Mouse (Mus musculus) spleen, adult 18-20 months (tissue): ENCODE data around the gene Fgf22.

Experiments
- DNase-seq, 2 experiments: peaks; one replicate each; pipeline ENCODE4 v3.0.0; 2022; ENCODE audit warnings: mixed read lengths in 2 of 2

Gene Fgf22

DNA sequence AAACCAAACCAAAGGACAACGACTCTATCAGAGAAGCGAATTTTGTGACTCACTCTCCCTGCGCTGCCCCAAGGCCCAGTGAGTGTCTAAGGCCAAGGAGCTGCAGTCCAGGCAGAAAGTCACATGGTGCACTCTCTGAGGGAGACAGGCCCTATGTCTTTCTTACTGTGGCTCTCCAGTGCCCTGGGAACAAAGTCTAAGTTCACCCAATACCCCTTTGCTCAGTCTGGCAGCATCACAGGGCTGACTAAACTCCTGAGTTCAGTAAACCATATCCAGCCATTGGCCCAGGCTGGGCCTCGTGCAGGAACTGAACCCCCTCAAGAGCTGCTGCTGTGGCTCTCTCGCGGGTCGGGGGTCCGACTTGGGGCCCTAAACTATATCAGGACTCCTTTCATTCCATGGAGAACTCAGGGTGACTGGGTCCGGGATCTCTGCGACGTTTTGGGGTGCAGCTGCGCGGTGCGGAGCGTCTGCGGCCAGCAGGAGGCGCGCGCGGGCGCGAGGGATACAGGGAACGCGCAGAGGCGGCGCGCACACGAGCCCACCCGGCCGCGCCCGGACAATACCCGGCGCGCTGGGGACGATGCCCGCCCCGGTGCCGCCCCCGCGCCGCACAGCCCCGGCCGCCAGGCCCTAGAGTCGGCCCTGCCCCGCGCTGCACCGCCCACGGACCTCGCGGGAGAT lies 38.3 kb downstream of the Fgf22 start, which contains the start of gene Palm:
Gene Palm (plus strand): TSS at position 522 of the 687 bp plus-strand sequence.
- peak; percentile 47 to 85 for DNase-seq

DNA sequence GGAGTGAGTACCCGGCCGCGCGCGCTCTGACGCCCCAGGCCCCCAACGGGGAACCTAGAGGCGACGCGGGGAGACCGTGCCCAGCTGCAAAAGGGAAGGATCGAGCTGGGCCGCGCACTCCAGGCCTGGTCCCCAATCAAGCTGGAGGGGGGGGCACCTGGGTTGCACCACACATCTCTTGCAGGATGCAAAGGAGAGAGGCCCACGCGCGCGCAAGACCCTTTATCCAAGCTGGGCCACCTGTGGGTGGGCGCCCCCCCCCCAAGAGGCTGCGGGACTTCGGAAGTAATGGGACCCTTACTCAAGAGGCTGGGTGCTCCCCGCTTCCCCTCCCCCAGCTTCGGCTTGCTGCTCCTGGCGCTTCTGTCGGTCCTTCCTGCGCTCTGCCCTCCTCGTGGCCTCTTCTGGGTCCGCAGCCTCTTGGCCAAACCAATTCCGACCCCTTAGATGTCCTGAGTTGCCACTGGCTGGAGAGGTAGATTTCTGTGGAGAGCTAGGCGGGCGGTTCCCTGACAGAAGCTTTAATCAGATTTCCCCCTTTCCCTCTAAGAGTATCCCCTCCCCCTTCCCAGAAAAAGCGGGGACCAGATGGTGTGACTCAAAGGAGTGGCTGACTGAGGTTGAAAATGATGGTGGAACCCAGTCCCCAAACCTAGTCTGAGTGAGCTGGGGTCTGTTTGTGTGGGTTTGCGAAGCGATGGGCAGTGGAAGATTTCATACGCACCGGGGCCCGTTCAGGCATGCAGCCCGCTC lies 39.0 kb downstream of the Fgf22 start:
- DNase-seq, result no peak

DNA sequence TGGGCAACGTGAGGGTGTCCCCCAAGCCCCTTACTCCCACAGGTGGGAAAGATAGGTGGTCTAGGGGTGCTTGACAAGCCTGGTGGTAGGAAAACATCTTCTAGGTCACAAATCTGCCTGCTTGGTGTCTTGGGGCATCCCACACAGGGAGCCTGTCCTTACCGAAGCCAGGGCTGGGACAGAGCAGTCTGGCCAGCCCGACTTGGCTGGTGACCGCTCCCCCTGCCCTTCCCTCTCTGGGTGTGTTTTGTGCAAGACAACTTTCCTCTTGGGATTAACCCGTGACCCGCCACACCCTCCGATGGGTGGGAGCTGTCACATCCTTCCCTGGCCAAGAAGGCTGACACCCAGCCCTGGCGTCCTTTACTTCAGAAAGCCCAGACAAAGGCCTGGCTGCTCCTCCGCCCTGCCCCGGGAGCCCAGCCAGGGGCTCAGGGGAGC lies 39.6 kb downstream of the Fgf22 start:
- no peak for DNase-seq

DNA sequence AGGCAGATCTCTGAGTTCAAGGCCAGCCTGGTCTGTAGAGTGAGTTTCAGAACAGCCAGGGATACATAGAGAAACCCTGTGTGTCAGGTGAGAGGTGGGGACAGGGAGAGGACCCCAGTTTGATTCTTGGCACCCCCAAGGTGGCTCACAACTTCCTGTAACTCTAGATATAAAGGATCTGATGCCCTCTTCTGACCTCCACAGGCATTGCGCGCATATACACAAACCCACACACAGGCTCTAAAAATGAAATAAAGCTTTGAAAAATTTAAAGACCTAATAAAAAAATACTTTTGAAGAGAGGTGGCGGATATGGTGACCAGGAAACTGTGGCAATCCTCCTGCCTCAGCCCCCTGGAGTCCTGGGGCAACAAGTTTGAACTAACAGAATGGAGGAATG lies 41.0 kb downstream of the Fgf22 start:
- DNase-seq, result no peak

DNA sequence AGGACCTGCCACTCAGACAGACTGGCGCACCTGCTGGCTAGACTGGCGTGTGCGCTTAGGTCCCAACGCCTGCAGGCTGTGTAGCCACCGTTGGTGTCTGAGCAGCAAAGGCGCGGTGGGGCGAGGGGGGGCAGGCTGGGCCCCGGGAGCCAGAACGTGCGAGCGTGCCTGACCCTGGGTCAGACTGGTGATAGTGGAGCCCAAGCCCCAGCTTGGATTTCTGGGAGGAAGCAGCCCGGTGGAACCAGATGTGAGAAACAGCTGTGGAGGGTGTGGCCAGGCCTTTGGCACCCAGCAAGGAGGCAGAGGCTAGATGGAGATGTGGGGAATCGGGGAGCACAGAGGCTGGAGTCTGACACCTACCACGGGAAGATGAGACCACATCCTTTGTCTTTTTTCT lies 42.5 kb downstream of the Fgf22 start:
- DNase-seq, result no peak

DNA sequence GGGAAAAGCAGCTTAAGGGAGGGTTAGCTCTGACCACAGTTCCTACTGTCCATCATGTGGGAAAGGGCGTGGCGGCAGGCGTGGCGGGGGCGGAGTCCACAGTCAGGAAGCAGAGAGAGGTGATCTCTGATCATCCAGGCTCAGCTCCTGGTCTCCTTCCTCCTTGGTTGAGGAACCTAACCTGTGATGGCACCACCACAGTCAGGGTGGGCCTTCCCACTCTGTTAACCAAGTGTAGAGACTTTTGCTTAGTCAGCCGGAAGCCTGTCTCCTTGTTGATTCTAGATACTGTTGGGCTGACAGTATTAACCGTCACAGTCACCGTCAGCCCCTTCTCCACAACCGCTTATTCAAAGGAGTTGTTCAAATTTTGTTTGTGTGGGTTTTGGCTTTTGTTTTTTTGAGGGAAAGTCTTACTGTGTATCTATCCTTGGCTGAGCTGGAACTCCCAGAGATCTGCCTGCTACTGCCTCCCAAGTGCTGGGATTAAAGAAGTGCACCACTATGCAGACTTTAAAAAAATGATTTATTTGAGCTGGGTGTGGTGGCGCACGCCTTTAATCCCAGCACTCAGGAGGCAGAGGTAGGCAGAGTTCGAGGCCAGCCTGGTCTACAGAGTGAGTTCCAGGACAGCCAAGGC lies 43.5 kb downstream of the Fgf22 start:
- peak; percentile 43 to 44 for DNase-seq

DNA sequence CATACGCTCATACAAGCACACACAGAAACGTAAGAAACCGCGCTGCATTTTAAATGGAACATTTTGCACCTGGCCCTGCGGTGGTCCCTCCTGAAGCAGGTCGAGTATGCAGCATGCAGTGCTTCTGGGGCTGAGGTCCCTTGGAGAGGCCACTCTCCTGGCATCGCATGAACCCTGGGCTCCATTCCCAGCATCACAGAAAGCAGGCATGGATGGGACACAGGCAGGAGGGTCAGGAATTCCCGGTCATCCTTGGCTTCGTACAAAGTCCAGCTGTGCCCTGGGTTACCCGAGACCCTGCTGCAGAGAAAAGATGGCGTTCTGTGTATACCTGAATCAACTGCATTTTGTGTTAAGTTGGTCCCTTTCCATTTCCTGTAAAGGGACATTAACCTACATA lies 45.6 kb downstream of the Fgf22 start:
- DNase-seq, result no peak

DNA sequence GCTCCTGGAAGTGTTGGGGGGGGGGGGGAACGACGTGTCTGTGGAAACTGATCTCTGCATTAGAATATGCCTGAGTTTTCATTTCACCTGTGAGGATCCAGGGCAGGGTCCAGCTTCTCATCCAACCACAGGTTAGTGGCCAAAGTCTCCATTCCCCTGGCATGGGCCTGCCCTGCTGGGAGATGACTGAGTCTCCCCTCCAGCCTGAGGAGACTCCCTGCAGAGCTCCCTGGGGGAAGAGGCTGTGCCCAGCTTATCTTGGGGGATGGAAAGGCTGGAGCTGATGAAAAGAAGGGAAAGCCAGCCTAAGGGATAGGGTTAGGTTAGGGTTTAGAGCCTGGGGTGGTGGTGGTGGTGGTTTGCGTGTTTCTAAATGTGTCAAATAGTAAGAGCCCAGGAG lies 47.0 kb downstream of the Fgf22 start:
- DNase-seq, result no peak

DNA sequence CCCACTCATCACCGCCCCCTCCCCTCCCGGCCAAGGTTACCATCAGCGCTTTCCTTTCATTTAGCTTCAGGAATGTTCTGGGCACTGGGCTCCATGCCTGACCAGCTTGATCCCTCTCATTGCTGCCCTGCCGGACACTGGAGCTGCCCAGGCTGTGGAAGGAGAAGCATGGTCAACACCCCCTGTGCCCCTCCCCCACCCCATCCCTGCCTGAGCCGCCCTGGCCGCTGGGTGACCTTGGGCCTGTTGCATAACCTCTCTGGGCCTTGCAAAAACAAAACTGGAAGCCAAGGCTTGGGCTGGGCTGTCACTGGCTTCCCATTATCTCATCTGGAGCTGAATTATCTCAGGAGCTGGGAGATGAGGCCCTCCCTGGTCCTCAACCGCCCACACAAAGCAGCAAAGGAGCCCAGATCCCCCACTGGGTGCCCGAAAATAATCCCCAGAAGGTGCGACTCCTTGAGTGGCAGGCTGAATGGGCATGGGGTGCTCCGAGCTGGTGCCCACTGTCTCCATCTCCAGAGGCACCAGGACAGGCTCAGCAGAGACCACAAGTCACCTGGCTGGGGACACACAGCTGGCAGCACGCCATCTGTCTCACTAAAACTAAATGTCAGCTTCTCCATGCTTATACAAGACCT lies 47.6 kb downstream of the Fgf22 start:
- DNase-seq, result no peak

DNA sequence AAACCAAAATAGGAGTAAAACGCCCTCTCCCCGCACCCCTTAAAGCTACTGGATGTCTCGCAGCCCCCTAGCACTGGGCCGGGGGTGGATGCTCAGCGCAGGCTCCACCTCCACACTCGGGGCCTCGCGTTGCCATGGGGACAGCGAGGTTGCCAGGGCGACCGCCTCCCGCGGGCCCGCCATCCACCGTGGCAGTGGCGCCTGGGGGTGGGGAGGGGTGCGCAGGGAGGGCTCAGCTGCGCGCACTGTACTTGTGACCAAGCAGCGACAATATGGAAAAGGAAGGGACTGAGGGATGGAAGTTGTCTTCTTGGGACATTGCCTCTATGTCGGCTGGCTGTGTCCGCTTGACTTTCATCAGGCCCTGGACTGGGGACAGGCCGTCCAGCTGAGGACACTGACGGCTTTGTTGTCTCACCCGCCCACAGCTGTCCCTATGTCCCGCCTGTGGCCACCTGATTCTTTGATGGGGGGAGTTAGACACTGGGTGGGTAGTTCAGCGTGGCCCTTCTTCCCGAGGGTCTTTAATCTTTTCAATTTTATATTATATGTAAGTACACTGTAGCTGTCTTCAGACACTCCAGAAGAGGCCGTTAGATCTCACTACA lies 48.9 kb downstream of the Fgf22 start:
- no peak for DNase-seq

DNA sequence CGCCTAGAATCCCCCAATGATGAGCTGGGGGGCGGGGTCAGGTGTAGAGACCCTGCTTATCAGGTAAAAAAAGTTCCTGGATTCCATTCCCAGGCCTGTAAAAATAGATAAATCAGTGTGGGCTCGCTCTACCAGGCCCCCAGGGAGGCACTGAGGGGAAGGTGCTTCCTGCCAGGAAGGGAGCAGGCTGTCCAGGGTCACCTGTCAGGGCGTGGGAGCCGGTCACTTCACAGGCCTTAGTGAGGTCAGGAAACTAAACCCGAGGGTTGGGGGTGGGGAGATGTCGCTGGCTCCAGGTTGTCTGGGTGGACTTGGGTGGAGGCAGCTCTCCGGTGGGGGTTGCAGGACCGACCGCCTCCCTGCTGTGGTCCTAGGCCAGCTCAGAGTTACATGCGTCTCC lies 50.8 kb downstream of the Fgf22 start:
- DNase-seq, result no peak

DNA sequence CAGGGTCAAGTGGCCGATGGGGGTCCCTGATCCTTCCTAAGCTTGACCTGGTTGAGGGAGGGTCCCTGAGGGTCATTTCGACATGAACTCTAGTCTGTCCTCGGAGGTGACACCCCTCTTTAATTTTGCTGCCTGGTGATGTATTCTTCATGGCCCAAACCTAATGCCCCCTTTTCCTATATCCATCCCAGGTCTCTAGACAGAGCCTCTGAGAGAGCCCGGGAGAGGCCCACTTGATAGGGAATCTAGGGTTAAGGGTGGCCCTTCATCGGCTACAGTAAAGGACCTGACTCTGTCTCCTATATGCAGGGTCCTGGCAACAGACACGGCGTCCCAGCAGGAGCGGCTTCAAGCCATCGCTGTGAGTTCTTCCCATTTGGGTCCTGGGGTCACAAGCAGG lies 51.5 kb downstream of the Fgf22 start:
- no peak for DNase-seq

DNA sequence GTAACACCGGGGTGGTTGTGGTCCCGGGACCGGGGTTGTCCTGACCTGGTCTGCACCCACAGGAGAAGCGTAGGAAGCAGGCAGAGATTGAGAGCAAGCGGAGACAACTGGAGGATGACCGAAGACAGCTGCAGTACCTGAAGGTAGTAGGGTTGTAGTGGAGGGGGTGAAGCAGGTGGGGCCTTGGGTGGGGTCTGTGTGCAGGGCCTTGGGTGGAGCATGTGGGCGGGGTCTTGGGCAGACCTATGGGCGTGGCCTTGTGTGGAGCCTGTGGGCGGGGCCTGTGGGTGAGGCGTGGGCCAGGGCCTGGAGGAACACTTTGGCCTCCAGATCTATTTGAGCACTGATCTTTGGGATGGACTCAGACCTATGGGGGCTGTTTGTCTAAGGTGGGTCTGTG lies 52.1 kb downstream of the Fgf22 start:
- no peak for DNase-seq

DNA sequence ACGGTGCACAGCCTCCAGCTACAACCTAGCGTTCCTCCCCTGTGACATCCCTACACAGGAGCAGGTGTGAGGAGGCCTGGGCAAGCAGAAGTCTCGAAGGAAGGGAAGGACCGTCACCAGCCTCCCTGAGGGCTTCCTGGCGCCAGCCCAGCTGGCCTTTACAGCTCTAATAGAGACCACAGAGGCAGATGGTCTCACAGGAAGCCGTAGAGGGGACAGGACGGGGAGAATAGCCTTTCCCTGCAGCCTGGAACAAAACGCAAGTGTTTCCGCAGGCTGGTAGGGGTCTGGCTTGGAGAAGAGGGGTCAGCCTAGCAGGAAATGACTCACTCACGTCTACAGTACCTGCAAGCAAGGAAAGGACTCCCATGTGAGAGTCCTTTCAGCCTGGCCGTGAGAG lies 53.0 kb downstream of the Fgf22 start:
- no peak for DNase-seq
